Mouse (Mus musculus) natural killer cell, adult 2 months (primary cell): ENCODE measurements at regions not wholly inside any gene's neighbourhood (a gene's known extent, or its start where the extent isn't known, plus 50 kb on each side); places are given as distances from the start of the nearest gene placed in this dataset.

Source experiments
- DNase-seq, 2 experiments: peaks; one replicate each; pipeline ENCODE4 v3.0.0; 2022; ENCODE audit warnings: low spot score in 2 of 2

DNA sequence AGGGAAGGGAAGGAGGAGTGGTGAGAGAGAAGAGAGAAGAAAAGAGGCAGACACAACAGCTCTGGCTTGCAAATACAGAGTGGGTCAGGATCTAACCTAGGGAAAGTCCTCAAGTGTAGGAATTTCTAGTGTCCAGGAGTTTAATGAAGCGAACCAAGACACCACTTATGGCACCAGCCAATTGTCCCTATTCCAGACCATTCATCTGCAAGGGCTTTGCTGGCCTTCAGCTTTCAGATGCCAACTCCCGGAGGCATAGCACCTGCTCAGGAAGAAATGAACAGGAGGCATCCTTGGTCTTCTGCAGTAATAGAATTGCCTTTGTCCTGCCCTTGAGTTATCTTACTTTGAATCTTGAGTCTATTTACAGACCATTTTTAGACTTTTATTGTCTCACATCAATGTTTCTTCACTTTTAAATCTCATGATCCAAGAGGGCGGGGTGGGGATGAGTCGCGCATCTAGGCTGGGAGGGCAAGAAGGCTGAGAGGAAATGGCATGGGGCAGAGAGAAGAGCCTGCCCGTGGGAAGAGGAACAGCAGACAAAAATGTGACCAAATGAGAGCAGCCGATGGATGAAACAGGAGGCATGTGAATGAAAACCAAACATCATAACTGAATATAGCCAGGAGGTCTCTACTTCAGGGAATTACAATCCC is 190.1 kb upstream of the Hmga2 start:
- no peak for DNase-seq

DNA sequence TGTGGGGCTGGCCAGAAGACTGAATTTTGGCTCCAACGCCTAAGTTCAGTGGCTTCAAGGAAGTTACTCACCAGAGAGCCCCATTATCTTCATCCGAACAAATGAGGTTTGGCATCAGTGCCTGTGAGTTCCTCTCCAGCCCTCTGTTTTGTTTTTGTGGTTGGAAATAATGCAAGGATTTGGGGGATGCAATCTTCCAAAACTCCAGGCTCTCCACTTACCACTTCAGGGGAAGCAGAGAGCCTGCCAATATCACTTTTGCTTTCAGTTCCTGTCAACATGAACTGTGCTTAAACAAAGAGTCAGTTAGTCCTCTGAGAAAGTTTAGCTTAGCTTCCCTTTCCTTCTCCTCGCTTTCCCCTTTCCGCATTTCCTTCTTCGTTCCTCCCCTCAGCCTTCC is 189.4 kb upstream of the Hmga2 start:
- peak in 1 of 2 experiments; percentile 40 for DNase-seq

DNA sequence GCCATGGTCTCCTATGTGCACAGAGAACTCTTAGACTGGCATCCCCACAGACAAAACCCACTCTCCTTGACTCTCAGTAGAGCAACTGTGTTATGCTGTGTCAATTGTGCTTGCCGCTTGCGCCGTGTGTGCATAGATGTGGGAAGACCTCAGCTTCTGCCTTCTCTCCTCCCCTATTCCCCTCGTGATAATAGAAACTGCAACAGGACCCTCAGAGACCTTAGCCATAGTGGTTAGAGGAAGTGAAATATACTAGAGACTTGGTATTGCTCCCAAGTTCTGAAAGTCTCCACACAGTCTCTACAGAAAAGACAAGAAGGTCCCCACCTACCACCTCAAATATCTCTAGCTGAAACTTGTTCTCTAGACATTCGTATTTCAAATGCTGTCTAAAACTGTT is 188.2 kb upstream of the Hmga2 start:
- DNase-seq, result no peak

DNA sequence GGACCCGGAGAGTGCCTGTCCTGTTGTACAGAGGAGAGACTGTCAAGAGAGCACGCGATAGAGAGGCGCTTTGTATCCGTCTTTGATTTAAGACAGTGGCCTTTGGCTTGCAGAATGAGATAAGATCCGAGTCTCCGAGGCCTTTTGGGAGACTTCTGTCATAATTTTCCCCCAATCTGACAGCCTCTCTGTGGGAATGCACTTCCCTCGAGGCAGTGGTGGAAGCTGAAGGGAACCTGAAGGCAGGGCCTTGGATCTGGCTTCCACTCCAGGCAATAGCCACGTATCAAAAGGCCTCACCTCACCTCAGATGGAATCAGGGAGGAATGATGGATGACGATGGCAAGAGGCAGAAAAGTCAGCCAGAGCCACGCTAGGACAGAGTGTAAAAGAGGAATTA is 187.1 kb upstream of the Hmga2 start:
- no peak for DNase-seq

DNA sequence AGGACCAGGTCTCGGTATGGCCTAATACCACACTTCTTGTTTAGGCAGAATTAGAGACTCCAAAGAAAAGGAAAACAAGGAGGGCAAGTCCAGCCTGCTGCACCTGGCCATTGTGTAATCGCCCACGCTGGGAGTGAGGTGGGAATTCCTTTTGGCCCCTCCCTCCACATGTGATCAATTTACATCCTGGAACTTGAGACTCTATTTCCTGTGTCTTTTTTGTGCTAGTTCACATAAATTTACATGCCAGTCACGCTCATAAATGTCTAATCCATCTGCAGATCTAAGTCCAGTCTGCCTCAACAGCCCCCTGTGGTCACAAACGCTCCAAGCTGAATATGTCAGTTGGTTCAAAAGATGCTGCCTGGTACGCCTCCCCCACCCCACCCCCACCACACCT is 184.2 kb upstream of the Hmga2 start:
- DNase-seq, result no peak

DNA sequence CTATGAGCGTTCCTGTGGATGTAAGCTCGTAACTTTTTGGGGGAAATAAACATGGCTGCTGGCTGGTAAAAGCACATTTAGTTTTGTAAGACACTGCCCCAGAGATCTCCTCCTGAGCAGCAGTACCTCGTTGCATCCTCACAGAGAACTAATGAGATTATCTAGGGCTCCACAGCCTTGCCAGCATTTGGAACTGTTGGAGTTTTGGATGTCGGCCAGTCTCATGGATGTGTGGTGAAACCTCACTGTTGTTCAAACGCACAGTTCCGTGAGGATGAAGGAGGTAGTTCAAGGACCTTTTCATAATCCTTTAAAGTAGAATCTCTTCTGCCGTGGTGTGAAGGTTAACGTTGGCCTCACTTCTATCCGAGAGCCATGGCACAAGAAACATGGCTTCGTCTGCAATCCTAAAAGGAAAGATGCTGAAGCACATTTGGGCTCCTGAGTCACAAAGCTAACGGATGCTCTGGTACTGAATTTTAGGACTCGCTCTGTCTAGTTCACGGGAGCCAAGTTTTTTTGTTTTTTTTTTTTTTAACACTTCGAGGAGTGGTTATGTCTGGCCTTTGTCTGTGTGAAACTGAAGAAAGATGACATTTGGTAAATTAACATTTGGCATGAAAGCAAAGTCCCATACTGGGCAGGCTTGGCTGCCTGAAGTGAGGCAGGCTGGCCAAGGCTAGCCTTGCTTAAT is 179.1 kb upstream of the Hmga2 start:
- DNase-seq, result no peak

DNA sequence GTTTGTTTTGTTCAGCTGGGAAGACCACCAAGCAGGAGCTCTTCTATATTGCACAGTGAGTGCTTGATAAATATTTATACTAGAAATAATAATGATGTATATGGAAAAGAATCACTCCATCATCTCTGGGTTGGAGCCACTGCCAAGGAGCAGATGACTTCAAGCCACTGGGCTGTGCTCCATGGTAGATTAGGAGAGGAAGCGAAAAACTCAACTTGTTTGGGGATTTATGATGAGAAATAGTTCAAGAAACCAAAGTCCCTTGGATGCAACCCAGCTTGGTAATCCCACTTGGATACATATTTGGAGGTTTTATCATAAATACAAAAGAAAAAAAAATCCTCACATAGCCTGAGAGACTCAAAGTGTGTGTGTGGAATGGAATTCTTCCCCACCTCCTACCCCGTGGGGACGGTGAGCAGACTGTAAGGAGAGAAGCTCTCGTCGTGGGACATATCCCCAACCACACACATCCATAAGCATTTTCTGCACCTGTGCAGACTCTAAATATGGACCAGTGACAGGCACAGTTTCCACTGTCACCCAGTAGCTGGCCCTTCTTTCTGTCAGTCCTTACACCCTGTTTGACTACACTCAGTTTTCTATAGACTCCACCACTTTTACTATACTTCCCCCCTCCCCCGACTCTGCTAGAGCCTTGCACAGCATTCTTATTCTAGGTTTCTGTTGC is 176.4 kb upstream of the Hmga2 start:
- DNase-seq, result no peak

DNA sequence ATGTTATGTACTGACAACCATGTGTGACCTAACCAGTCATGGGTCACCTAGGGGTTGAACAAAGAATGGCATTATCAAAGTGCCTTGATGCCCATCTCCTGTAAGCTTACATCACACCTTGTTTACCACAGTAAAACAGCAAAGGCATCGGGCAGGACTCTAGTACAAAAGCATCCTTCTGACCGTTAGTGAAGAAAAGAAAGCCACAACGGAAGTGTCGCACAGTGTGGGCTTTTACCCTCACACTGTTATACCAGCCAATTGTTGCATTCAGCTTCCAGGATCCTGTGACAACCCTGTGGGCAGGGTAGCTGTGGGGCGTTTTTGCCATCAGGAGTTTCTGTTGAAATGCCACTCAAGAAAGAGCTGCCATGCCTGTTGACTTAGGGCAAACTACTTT is 175.6 kb upstream of the Hmga2 start:
- peak; percentile 60 to 79 for DNase-seq

DNA sequence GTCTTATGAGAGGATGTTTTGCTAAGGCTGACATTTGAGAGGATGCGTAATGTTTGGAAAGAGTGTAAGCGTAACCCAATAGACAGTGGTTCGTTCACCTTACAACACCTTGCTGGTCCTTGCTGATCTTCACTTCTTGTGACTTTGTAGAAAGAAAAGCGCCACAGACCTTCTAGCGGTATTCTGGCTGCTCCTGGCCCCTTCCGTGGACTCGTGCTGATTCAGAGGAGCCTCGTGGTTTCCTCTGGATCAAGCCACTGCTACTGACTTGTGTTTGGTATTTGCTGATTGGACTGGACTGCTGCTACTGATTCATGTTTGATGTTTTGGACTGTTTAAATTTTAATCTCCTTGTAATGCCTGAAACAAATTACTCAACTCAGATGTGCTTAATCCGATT is 174.1 kb upstream of the Hmga2 start:
- no peak for DNase-seq

DNA sequence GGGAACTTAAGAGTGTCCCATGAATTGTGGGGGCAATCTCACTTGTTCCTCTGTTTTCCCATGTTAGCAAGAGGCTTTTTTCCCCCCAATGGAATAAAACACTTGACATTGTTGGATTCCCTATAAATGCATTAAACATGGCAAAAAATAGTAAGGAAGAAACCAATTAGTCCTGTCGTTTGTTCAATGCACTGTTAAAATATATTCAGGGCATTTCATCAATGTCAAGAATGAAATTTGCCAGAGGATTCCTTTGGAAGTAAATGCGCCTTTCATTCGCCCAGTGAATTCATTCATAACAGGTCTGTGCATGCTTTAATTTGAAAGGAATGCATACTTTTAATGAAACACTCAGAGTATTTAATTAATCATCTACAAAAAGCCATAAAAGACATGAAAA is 172.5 kb upstream of the Hmga2 start:
- no peak for DNase-seq

DNA sequence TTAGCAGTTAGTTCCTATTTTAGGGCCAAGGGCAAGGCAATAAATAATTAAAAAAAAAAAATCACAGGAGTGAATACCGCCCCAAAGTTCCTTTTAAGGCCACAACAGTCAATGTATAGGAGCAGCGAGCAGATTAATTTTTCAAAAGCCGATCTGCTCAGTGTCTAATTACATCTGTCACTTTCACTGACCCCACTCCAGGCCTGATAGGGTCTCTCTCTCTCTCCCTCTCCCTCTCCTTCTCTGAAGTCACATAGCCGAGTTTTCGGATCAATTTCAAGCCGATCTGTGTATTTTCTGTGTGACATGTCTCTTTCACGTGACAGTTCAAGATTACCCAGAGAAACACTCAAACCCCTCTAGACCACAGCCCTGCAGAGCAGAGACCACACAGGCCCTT is 171.8 kb upstream of the Hmga2 start:
- DNase-seq, result no peak

DNA sequence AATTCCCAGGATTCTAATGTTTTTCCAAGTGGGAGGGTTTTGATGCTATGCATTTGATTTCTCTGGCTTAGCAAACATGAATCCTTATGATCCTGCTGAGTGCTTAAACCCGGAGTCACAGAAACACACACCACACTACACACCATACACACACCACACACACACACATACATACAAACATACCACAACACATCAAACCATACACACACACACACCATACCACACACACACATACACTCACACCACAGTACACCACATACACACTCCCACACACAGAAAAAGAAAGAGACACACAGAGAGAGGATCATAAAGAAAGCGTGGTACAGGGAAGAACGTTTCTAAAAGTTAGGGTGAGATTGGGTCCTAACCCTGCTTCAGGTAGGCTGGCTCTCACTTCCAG is 171.1 kb upstream of the Hmga2 start:
- no peak for DNase-seq

DNA sequence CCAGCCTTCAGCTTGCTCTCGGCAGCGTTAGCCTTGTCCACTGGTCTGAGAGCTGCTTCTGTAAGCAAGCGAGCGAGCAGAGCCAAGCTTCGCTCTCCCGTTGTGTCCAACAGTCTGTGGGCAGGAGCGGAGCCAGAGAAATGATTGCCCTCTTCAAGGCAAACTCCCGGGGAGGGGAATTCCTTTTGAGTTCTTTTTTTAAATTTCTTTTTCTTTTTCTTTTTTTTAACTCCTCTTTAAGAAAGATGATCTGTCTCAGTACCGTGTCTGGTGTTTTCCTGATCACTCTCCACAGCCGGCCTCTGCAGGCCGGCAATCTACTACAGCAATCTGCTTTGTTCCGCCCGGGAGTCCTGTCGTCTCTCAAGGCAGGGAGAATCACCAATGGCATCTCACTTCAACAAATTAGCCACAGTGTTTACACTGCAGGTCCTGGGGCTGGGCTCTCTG is 170.6 kb upstream of the Hmga2 start:
- DNase-seq, result no peak

DNA sequence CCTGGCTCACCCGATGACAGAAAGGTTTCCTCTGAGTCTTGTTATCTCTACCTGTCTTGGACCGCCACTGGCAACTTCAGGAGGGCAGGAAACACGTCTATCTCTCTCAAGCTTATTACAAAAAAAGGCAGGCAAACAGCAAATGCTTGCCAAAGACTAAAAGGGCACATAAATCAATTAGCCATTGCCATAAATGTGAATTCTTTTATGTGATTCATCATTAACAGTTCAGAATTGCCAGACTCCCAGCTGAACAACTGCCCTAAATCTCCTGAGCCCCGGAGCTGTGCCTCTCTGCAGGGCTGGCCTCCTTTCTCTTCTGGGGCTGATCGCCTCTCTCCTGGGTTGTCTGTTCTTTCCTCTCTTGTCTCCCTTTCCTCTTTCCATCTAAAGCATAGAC is 164.6 kb upstream of the Hmga2 start:
- DNase-seq, result no peak

DNA sequence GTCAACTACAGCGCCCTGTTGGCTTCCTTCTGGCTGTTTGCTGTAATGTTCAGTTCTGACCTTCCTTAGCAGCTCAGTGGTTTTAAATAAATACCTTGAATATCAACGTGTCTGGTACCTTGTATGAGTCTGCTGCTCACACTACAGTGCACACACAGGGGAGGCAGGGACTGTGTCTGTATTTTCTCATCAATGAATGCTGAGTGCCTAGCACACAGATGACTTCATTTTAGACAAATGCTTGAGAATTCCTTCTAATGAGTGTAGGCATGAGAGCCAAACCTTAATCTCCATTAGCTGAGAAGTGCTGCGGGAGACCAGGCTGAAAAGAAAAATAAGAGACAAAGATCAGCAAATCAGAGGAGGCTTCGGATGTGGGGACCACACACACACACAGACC is 162.0 kb upstream of the Hmga2 start:
- DNase-seq, result no peak

DNA sequence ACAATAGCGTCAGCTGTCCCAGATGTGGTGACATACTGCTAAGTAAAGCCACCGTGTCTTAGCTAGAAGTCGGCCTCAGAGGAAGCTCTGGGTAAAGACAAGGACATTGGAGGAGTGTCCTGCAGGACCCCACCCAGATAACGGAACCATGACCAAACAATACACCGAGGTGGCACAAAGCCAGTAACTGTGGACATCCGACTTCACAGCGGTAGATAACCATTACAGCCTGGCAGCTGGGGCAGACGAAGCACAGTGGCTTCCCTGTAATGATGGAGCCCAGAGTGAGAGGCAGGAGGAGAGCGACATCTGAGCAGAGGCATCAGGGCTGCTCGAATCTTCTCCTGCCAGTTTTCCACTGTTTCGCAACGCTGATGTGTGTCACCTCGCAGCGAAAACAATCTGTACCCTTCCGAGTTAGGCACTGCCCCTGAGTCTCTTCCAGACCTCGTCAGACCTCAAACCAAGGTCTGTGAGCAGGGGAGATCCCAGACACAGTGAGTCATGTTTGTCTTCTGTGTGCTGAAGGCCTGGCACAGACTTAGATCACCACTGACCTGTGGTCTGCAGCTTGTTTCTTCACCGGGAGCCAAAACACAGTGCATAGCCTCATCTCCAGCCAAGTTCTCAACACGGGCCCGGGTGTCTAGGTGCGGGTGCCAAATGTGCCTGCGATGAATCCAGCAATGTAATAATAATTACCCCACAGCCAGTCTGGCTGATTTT is 159.7 kb upstream of the Hmga2 start:
- peak; percentile 53 to 69 for DNase-seq

DNA sequence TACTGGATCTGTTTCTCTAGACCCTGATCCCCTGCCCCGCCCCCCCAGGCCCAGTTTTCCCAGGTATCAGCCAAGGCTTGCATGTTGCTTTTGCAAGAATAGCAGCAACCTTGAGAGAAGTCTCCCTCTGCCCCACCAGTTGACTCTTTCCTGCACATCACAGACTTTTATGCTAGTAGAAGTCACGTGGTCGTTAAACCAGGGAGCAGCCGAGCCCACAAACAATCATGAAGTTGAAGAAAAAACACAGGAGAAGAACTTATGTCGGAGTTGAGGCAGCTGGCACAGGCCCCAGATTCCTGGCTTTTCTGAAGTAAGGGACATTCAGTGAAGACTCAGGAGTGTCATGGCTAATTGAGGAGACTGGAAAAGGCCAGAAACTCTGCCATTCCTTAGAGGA is 158.9 kb upstream of the Hmga2 start:
- DNase-seq, result no peak

DNA sequence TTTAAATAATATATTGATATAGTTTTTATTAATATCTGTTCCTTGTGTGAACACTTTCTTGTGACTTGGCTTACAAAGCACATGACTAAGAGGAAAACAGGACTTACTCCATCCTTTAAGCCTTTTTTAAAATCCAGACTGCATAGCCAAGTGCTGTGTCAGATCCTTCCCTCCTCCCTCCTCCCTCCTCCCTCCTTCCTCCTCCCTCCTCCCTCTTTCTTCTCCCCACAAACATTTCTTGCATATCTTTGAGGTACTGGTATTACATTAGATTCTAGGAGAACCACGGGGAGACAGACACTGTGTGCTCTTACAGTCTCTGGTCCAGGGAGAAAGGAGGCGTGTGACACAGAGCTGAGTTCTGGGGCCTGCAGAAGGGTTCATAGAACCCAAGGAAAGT is 155.8 kb upstream of the Hmga2 start:
- DNase-seq, result no peak

DNA sequence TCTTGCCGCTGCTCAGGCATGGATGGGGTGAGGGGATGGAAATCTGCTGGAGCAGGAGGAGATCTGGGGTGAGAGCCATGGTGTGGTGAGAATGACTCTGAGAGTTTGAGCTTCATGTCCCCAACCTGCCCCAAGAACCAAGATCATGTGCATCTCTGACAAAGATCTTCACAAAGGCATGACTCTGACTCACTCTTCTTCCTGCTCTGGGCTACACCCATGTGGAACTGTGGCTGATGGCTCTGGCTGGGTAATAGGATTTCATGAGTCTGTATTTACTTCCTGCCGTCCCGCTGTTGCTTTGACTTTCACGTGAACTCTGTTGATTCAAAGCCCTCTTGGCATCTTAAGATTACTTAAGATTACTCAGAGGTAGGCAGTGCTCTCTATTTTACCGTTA is 151.8 kb upstream of the Hmga2 start:
- peak; percentile 36 to 44 for DNase-seq

DNA sequence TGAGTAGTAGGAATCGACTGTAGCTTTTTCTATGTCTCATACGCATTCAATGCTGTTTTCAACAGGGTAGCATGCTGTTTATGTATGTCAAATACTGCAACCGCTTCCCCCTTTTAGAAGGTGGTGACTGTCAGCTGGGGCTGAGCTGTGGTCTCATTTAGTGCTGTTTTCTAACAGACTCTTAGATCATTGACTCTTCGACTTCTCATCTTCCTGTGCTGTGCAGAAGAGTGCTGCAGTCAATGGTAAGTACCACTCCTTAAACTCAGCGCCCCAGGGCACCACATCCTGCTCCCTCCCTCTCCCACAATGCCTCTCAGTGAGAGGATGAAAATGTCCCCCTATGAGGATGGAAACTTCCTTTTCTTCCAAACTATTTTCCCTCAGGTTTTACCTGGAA is 149.2 kb upstream of the Hmga2 start:
- peak; percentile 44 to 57 for DNase-seq

DNA sequence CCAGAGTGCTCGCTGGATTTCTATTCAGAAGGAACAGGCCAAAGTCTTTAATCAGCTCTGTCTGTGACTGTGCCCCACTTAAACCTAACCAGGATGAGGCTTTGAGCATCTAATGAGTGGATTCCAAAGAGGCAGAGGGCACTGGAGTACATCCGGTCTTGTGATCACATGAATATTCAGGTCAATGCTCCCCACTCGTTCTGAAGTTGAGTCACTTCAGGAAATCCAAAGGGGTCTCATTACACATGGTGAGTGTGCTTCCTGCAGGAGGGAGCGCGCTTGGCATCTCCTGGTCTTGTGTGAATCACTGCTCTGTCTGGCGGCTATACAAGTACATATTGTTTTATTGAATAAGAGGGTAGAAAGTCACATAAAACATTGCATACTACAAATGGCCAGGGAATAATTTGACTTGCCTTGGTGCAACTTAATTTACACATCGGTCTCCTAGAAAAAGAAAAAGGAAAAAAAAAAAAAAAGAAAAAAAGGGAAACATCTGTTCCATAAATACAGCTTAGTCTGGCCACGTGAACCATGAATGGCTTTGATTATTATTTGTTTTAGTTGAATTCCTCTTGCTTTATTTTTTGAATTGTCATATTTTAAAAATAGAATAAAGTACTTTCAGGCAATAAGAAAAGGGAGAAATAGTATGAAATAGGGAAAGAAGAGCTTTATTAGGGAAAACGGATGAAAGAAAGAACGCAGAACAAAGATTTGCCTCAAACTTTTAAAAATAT is 148.1 kb upstream of the Hmga2 start:
- no peak for DNase-seq
